ENCODE assay signal across 8 mouse cellular contexts in the genomic region with DNA sequence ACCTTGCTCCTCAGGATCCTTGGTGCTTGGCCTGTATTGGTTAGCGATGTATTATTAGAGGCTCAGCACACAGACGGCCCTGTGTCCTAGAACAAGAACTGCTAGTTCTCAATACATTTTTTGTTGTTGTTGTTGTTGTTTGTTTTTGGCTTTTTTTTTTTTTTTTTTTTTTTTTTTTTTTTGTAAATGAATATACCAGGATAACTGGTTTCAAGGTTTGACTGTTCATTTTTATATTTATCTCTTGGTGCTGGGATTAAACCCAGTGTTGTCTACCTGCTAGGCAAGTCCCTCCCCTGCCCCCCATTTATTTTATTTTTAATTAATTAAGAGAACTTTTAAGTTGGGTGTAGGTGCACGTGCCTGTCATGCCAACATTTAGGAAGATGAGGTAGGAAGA. TPM values are rescaled to one million over a fixed set of nuclear protein-coding genes. Genes with fewer than 3 reads are reported as not detected.
DNase-seq lines count a peak whose midpoint lies in the region; ATAC-seq and TF ChIP-seq lines count a peak whose summit lies in the region.

No protein-coding gene starts in this region.

- 0 out of 2 replicates have a peak, but pooled peaks cover 3% of the 10 kb centered on the region for H3K9me3 ChIP-seq in liver, embryonic 12.5 days (replicated peaks)

- peak overlapping the region; percentile 85 for H3K9ac ChIP-seq in heart, adult 2 months (ENCODE audit: low read depth, low read length)
- H3K9ac ChIP-seq in liver, embryonic 12.5 days = peak overlapping the region; percentile 66

- no peak for TF ChIP-seq EP300 in heart, adult 2 months (IDR thresholded peaks at IDR 0.05; ENCODE audit: insufficient read depth, low read depth, low read length)

- H3K4me1 ChIP-seq in heart, adult 2 months (ENCODE audit: control insufficient read depth, insufficient read depth, low read length) = peaks cover 6% of the 10 kb centered on the region
- 0 out of 2 replicates have a peak, but pooled peaks cover 2% of the 10 kb centered on the region for H3K4me1 ChIP-seq in thymus, adult 2 months (replicated peaks; ENCODE audit: control insufficient read depth, insufficient read depth, low read length)
- peaks cover 18% of the 10 kb centered on the region for H3K4me1 ChIP-seq in liver, embryonic 12.5 days

- H3K36me3 ChIP-seq in heart, adult 2 months (ENCODE audit: control insufficient read depth, insufficient read depth, low read length) = no peaks in the 10 kb centered on the region
- no peaks in the 10 kb centered on the region for H3K36me3 ChIP-seq in thymus, adult 2 months (ENCODE audit: control insufficient read depth, insufficient read depth, low read length)
- H3K36me3 ChIP-seq in liver, embryonic 12.5 days = no peaks in the 10 kb centered on the region

- intact Hi-C loops in heart, adult 2 months (cut with DNase I) = no loop called here
- intact Hi-C loops in heart, postnatal 25 days (cut with DNase I) = no loop called here

- no peaks in the 10 kb centered on the region for H3K79me2 ChIP-seq in heart, adult 2 months (replicated peaks; ENCODE audit: control insufficient read depth, insufficient read depth, low read length)

- peak overlapping the region; percentile 98 for H3K27ac ChIP-seq in heart, adult 2 months
- H3K27ac ChIP-seq in thymus, adult 2 months (ENCODE audit: control insufficient read depth, insufficient read depth, low read length) = peak overlapping the region; percentile 80
- H3K27ac ChIP-seq in liver, embryonic 12.5 days = peak overlapping the region; percentile 82

- H3K4me2 ChIP-seq in liver, embryonic 12.5 days = peak overlapping the region; percentile 65

- H3K27me3 ChIP-seq in heart, adult 2 months (ENCODE audit: control insufficient read depth, insufficient read depth, low read length) = no peaks in the 10 kb centered on the region
- no peaks in the 10 kb centered on the region for H3K27me3 ChIP-seq in thymus, adult 2 months (ENCODE audit: control insufficient read depth, insufficient read depth, low read length)
- H3K27me3 ChIP-seq in liver, embryonic 12.5 days (replicated peaks) = peaks cover 5% of the 10 kb centered on the region

- TF ChIP-seq CTCF in heart, adult 2 months (IDR thresholded peaks at IDR 0.05) = no peak
- TF ChIP-seq CTCF in thymus, adult 2 months (IDR thresholded peaks at IDR 0.05; ENCODE audit: borderline replicate concordance, control insufficient read depth, extremely low read depth, insufficient read depth, low read length, poor library complexity) = no peak

- ATAC-seq in liver, embryonic 12.5 days = no peak

- no peak for TF ChIP-seq POLR2A in heart, adult 2 months (IDR thresholded peaks at IDR 0.05; ENCODE audit: insufficient read depth, low read depth, low read length)
- TF ChIP-seq POLR2A in thymus, adult 2 months (IDR thresholded peaks at IDR 0.05; ENCODE audit: control insufficient read depth, extremely low read depth, insufficient read depth, low read length, poor library complexity) = no peak

- WGBS in heart, adult 2 months = 54% methylated on average over 3 of the region's 3 CpGs
- WGBS in thymus, adult 2 months = 66% methylated on average over 3 of the region's 3 CpGs
- WGBS in liver, embryonic 12.5 days (ENCODE audit: insufficient replicate concordance) = 49% methylated on average over 3 of the region's 3 CpGs

- DNase-seq in heart, adult 2 months = no peak
- no peak for DNase-seq in heart, postnatal 25 days (ENCODE audit: low spot score)
- DNase-seq in thymus, adult 2 months = no peak
- no peak for DNase-seq in thymus, postnatal 0 days (ENCODE audit: low spot score)
- no peak for DNase-seq in right cerebral cortex, adult 2 months (ENCODE audit: low spot score in 2 of 2)
- no peak for DNase-seq in left cerebral cortex, adult 8-10 months (ENCODE audit: low spot score in 2 of 2)
- no peak for DNase-seq in right cerebral cortex, postnatal 25 days

- peak overlapping the region; percentile 53 for H3K4me3 ChIP-seq in heart, adult 2 months
- peak overlapping the region; percentile 11 for H3K4me3 ChIP-seq in thymus, adult 2 months (ENCODE audit: control insufficient read depth, insufficient read depth, low read length)
- peak overlapping the region; percentile 50 for H3K4me3 ChIP-seq in liver, embryonic 12.5 days

RNA-seq across cellular contexts. Expression of a gene that starts 6.5 kb away (rescaled TPM):
- under 1 TPM; 0.14 to 0.26 TPM for total RNA-seq in heart, adult 2 months (2021)
- 0.25 and 0.41 TPM in 2 replicates for polyA plus RNA-seq in heart, adult 2 months (2012; rRNA removed)
- under 1 TPM; 0.31 to 0.34 TPM for total RNA-seq in heart, postnatal 25 days (2021)
- 16.5 and 21.8 TPM in 2 replicates for polyA plus RNA-seq in thymus, adult 2 months (2012; rRNA removed)
- 52.2 and 56.1 TPM in 2 replicates for polyA plus RNA-seq in thymus, postnatal 0 days (2015; fragmentation: Nextera tagmentation; extraction: Ambion mirVana)
- 45.7 and 47.7 TPM in 2 replicates for polyA plus RNA-seq in liver, embryonic 12.5 days (2016; fragmentation: Nextera tagmentation; extraction: Ambion mirVana)
- under 1 TPM in 3 of 4 experiments, not detected in 1; 0.15 to 0.42 (median 0.36) TPM for total RNA-seq in left cerebral cortex, adult 8-10 months (2022)

RNA-seq across cellular contexts. Expression of a gene that starts 32.9 kb away (rescaled TPM):
- total RNA-seq in heart, adult 2 months (2021) = 100 to 1,000 TPM; 553 to 608 TPM
- polyA plus RNA-seq in heart, adult 2 months (2012; rRNA removed) = 315 and 381 TPM in 2 replicates
- 100 to 1,000 TPM; 571 to 648 TPM for total RNA-seq in heart, postnatal 25 days (2021)
- polyA plus RNA-seq in thymus, adult 2 months (2012; rRNA removed) = 698 and 732 TPM in 2 replicates
- 1,163 and 1,165 TPM in 2 replicates for polyA plus RNA-seq in thymus, postnatal 0 days (2015; fragmentation: Nextera tagmentation; extraction: Ambion mirVana)
- 960 and 969 TPM in 2 replicates for polyA plus RNA-seq in liver, embryonic 12.5 days (2016; fragmentation: Nextera tagmentation; extraction: Ambion mirVana)
- 100 to 1,000 TPM; 561 to 608 (median 588) TPM for total RNA-seq in left cerebral cortex, adult 8-10 months (2022)

RNA-seq across cellular contexts. Expression of a gene that starts 55.2 kb away (rescaled TPM):
- 1 to 10 TPM; 1.4 to 1.9 TPM for total RNA-seq in heart, adult 2 months (2021)
- 4.5 and 4.7 TPM in 2 replicates for polyA plus RNA-seq in heart, adult 2 months (2012; rRNA removed)
- 1 to 10 TPM; 1.5 to 2.1 TPM for total RNA-seq in heart, postnatal 25 days (2021)
- 18.0 and 21.4 TPM in 2 replicates for polyA plus RNA-seq in thymus, adult 2 months (2012; rRNA removed)
- polyA plus RNA-seq in thymus, postnatal 0 days (2015; fragmentation: Nextera tagmentation; extraction: Ambion mirVana) = 3.4 and 4.1 TPM in 2 replicates
- polyA plus RNA-seq in liver, embryonic 12.5 days (2016; fragmentation: Nextera tagmentation; extraction: Ambion mirVana) = 2.2 and 2.8 TPM in 2 replicates
- 10 to 100 TPM in 3 of 4 experiments, 1 to 10 TPM in 1; 8.0 to 14.1 (median 12.9) TPM for total RNA-seq in left cerebral cortex, adult 8-10 months (2022)

Comparison
In these comparisons a context has a peak if more than half of its experiments do, and no peak if none do; other contexts are left out.
1. RNA of a gene that starts 6.5 kb away (polyA plus RNA-seq): 52.2 to 56.1 TPM in thymus, postnatal 0 days, 45.7 to 47.7 TPM in liver, embryonic 12.5 days and 16.5 to 21.8 TPM in thymus, adult 2 months; 0.25 to 0.41 TPM in heart, adult 2 months; every median in the first group is over 10 times any median in the second.
2. Peak in every context shown above with its lines, with median percentiles within 50 percentile points of each other: H3K27ac ChIP-seq and H3K4me3 ChIP-seq.